Mouse (Mus musculus): Measurements from ENCODE around the gene Zfp800. TPM values are rescaled to one million over a fixed set of nuclear protein-coding genes. Genes with fewer than 3 reads are reported as not detected.

Gene Zfp800
- total and polyA plus RNA-seq, 3 experiments = 41.6 to 71.9 (median 43.2) TPM

DNA sequence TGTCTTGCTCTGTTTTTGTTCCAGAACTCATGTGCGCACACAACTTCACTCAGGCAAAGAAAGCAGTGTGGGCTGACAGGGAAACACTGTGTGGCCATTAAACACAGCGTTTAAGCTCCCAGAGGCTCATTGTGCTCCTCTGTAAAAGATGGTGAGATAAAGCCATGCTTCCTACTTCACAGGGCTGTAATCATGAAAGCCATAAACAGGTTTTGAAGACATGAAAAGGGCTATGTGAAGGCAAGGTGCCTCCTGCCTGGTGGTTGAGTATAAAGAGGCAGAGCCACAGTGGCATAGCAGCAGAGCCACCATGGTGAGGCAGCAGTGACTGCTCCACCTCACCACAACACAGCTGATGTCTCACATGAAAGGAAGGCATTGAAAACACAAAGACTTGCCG is 46.7 kb downstream of the Zfp800 start:
- DNase-seq (ENCODE audit: low read depth, low spot score) = no peak
- H3K36me3 ChIP-seq (ENCODE audit: control insufficient read depth in 1 of 2, insufficient read depth in 2 of 2, low read length in 2 of 2) = no peaks in the 10 kb centered on the region; a peak in 1 of 4 replicates
- no peak overlapping the region for H3K27ac ChIP-seq (ENCODE audit: control insufficient read depth, low read depth, low read length)
- H3K4me3 ChIP-seq (ENCODE audit: control insufficient read depth in 1 of 2, insufficient read depth in 1 of 2, low read depth in 2 of 2, low read length in 2 of 2) = no peak overlapping the region
- H3K79me2 ChIP-seq (ENCODE audit: control insufficient read depth, insufficient read depth, low read length, poor library complexity) = no peaks in the 10 kb centered on the region
- H3K9me3 ChIP-seq (replicated peaks; ENCODE audit: insufficient read depth, low read length) = no peaks in the 10 kb centered on the region
- H3K9ac ChIP-seq (ENCODE audit: control insufficient read depth, low read depth, low read length, poor library complexity, severe bottlenecking) = no peak overlapping the region
- TF ChIP-seq TBP (IDR thresholded peaks at IDR 0.05; ENCODE audit: low read depth, low read length) = no peak
- TF ChIP-seq KAT2A (conservative IDR thresholded peaks at IDR 0.05; ENCODE audit: low read depth, low read length) = no peak
- TF ChIP-seq ETS1 (IDR thresholded peaks at IDR 0.05; ENCODE audit: low read depth, low read length) = no peak
- H3K4me1 ChIP-seq (ENCODE audit: control insufficient read depth in 1 of 2, insufficient read depth in 2 of 2, low read length in 2 of 2) = peaks cover 0 to 6% of the 10 kb centered on the region in 2 experiments; a peak in 2 of 4 replicates
- H3K27me3 ChIP-seq (ENCODE audit: control insufficient read depth in 1 of 2, insufficient read depth in 2 of 2, low read length in 2 of 2) = no peaks in the 10 kb centered on the region

DNA sequence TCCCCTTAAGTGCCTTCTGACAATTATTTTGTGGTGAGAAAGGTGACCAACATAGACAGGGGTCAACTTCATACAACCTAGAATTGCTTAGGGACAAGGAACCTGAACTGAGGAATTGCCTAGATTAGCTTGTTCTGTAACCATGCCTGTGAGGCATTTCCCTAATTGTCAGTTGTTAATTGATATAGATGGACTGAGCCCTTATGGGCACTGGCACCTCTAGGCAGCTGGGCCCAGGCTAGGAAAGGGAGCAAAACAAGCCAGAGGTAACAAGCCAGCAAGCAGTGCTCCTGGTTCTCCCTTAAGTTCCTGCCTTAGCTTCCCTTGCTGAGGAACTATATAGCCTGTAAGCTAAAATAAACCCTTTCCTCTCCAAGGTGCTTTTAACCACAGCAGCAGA is 52.1 kb downstream of the Zfp800 start:
- Histone ChIP-seq H3K27me3 (ENCODE audit: control insufficient read depth in 1 of 2, insufficient read depth in 2 of 2, low read length in 2 of 2) (no peaks in the 10 kb centered on the region), H3K4me1 (ENCODE audit: control insufficient read depth in 1 of 2, insufficient read depth in 2 of 2, low read length in 2 of 2) (peaks cover 0 to 7% of the 10 kb centered on the region in 2 experiments; a peak in 1 of 4 replicates), H3K79me2 (ENCODE audit: control insufficient read depth, insufficient read depth, low read length, poor library complexity) (no peaks in the 10 kb centered on the region), H3K36me3 (ENCODE audit: control insufficient read depth in 1 of 2, insufficient read depth in 2 of 2, low read length in 2 of 2) (no peaks in the 10 kb centered on the region; a peak in 2 of 4 replicates), H3K9ac (ENCODE audit: control insufficient read depth, low read depth, low read length, poor library complexity, severe bottlenecking) (no peak overlapping the region), H3K27ac (ENCODE audit: control insufficient read depth, low read depth, low read length) (no peak overlapping the region), H3K4me3 (ENCODE audit: control insufficient read depth in 1 of 2, insufficient read depth in 1 of 2, low read depth in 2 of 2, low read length in 2 of 2) (no peak overlapping the region), H3K9me3 (replicated peaks; ENCODE audit: insufficient read depth, low read length) (no peaks in the 10 kb centered on the region)
- TF ChIP-seq MAZ (IDR thresholded peaks at IDR 0.05; ENCODE audit: low read depth, low read length) (no peak), EP300 (IDR thresholded peaks at IDR 0.05; ENCODE audit: low read depth in 1 of 2, low read length in 2 of 2) (no peak), TAL1 (IDR thresholded peaks at IDR 0.05; ENCODE audit: low read length) (no peak), CTCF (IDR thresholded peaks at IDR 0.05 in 2 of 3, conservative IDR thresholded peaks at IDR 0.05 in 1 of 3; ENCODE audit: control insufficient read depth in 1 of 3, insufficient read depth in 1 of 3, low read depth in 2 of 3, low read length in 3 of 3, poor library complexity in 1 of 3, severe bottlenecking in 1 of 3) (no peak), E2F4 (IDR thresholded peaks at IDR 0.05; ENCODE audit: borderline replicate concordance, low read depth, low read length) (no peak), TBP (IDR thresholded peaks at IDR 0.05; ENCODE audit: low read depth, low read length) (no peak), JUND (IDR thresholded peaks at IDR 0.05; ENCODE audit: low read depth, low read length) (no peak), MEF2A (IDR thresholded peaks at IDR 0.05; ENCODE audit: extremely low read depth, insufficient replicate concordance, low read depth, low read length, poor library complexity, severe bottlenecking) (no peak), SMC3 (IDR thresholded peaks at IDR 0.05; ENCODE audit: low read depth, low read length) (no peak)
- no peak for DNase-seq (ENCODE audit: low read depth, low spot score)

DNA sequence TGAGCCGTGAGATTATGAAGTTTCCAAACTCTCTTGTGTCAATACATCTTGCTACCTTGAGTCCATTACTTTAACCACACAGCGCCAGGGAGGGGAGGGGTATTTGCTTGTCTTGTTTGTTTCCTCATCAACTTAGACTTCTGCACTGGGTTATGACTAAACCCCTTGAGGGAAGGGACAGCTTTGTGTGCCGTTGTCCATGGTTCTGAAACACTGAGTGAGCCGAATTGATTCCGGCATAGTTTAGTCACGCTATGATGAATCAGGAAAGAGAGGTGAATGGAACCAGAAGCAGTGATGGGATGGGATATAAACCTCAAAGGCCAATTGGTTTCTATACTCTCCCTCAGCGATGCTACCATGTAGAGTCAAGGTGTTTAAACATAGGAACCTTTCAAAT is 52.6 kb downstream of the Zfp800 start:
- DNase-seq (ENCODE audit: low read depth, low spot score) = peak; percentile 58
- Histone ChIP-seq H3K36me3 (ENCODE audit: control insufficient read depth in 1 of 2, insufficient read depth in 2 of 2, low read length in 2 of 2) (no peaks in the 10 kb centered on the region; a peak in 2 of 4 replicates), H3K9ac (ENCODE audit: control insufficient read depth, low read depth, low read length, poor library complexity, severe bottlenecking) (no peak overlapping the region), H3K4me1 (ENCODE audit: control insufficient read depth in 1 of 2, insufficient read depth in 2 of 2, low read length in 2 of 2) (peaks cover 0 to 7% of the 10 kb centered on the region in 2 experiments; a peak in 1 of 4 replicates), H3K79me2 (ENCODE audit: control insufficient read depth, insufficient read depth, low read length, poor library complexity) (no peaks in the 10 kb centered on the region), H3K27me3 (ENCODE audit: control insufficient read depth in 1 of 2, insufficient read depth in 2 of 2, low read length in 2 of 2) (no peaks in the 10 kb centered on the region), H3K9me3 (replicated peaks; ENCODE audit: insufficient read depth, low read length) (no peaks in the 10 kb centered on the region), H3K27ac (ENCODE audit: control insufficient read depth, low read depth, low read length) (no peak overlapping the region), H3K4me3 (ENCODE audit: control insufficient read depth in 1 of 2, insufficient read depth in 1 of 2, low read depth in 2 of 2, low read length in 2 of 2) (no peak overlapping the region)
- no peak for TF ChIP-seq MAX (IDR thresholded peaks at IDR 0.05; ENCODE audit: low read length)
- no peak for TF ChIP-seq SMC3 (IDR thresholded peaks at IDR 0.05; ENCODE audit: low read depth, low read length)
- no peak for TF ChIP-seq POLR2A (IDR thresholded peaks at IDR 0.05; ENCODE audit: control insufficient read depth in 1 of 2, insufficient read depth in 1 of 2, low read depth in 1 of 2, low read length in 2 of 2, poor library complexity in 1 of 2)
- TF ChIP-seq MAZ (IDR thresholded peaks at IDR 0.05; ENCODE audit: low read depth, low read length) = no peak
- TF ChIP-seq POLR2AphosphoS5 (IDR thresholded peaks at IDR 0.05; ENCODE audit: borderline replicate concordance, low read depth, low read length) = no peak
- no peak for TF ChIP-seq MEF2A (IDR thresholded peaks at IDR 0.05; ENCODE audit: extremely low read depth, insufficient replicate concordance, low read depth, low read length, poor library complexity, severe bottlenecking)
- TF ChIP-seq USF1 (IDR thresholded peaks at IDR 0.05; ENCODE audit: low read depth, low read length) = no peak
- TF ChIP-seq ZC3H11A (IDR thresholded peaks at IDR 0.05; ENCODE audit: low read depth, low read length) = no peak
- TF ChIP-seq RAD21 (IDR thresholded peaks at IDR 0.05; ENCODE audit: low read depth, low read length) = no peak
- no peak for TF ChIP-seq MAFK (IDR thresholded peaks at IDR 0.05; ENCODE audit: borderline replicate concordance, low read depth, low read length)
- TF ChIP-seq GABPA (IDR thresholded peaks at IDR 0.05; ENCODE audit: low read depth, low read length) = no peak
- no peak for TF ChIP-seq HCFC1 (IDR thresholded peaks at IDR 0.05; ENCODE audit: low read depth, low read length)

Measured in MEL (cell line).